Mouse (Mus musculus): ENCODE data around the gene Tmem246. TPM values are rescaled to one million over a fixed set of nuclear protein-coding genes. Genes with fewer than 3 reads are reported as not detected.

The Tmem246 gene
- polyA plus RNA-seq, 1 experiment, result 12.1 TPM

- H3K4me3 ChIP-seq (ENCODE audit: control insufficient read depth, insufficient read depth, low read length), result no peak overlapping the region
- 86% methylated on average over 2 of the region's 2 CpGs for WGBS
- no peak overlapping the region for H3K27ac ChIP-seq (ENCODE audit: control insufficient read depth, insufficient read depth, low read length)
- no peak for TF ChIP-seq POLR2A (IDR thresholded peaks at IDR 0.05; ENCODE audit: control insufficient read depth, extremely low read depth, insufficient read depth, low read length, poor library complexity)
- TF ChIP-seq CTCF (IDR thresholded peaks at IDR 0.05; ENCODE audit: borderline replicate concordance, control insufficient read depth, extremely low read depth, insufficient read depth, low read length, poor library complexity), result no peak
- no peaks in the 10 kb centered on the region for H3K27me3 ChIP-seq (ENCODE audit: control insufficient read depth, insufficient read depth, low read length)
- no peaks in the 10 kb centered on the region for H3K36me3 ChIP-seq (ENCODE audit: control insufficient read depth, insufficient read depth, low read length)
- H3K4me1 ChIP-seq (replicated peaks; ENCODE audit: control insufficient read depth, insufficient read depth, low read length), result no peaks in the 10 kb centered on the region
- no peak for DNase-seq
Measured at GRCm38 (mm10) chr4:49546026-49546425, 51.6 kb downstream of the Tmem246 start.

GRCm38 (mm10) chr4:49540966-49541365, 56.7 kb downstream of the Tmem246 start:
- no peak for DNase-seq
- H3K27me3 ChIP-seq (ENCODE audit: control insufficient read depth, insufficient read depth, low read length), result no peaks in the 10 kb centered on the region
- no peaks in the 10 kb centered on the region for H3K4me1 ChIP-seq (replicated peaks; ENCODE audit: control insufficient read depth, insufficient read depth, low read length)
- no peak overlapping the region for H3K4me3 ChIP-seq (ENCODE audit: control insufficient read depth, insufficient read depth, low read length)
- 76% methylated on average over 3 of the region's 3 CpGs for WGBS
- H3K27ac ChIP-seq (ENCODE audit: control insufficient read depth, insufficient read depth, low read length), result no peak overlapping the region
- TF ChIP-seq CTCF (IDR thresholded peaks at IDR 0.05; ENCODE audit: borderline replicate concordance, control insufficient read depth, extremely low read depth, insufficient read depth, low read length, poor library complexity), result no peak
- no peak for TF ChIP-seq POLR2A (IDR thresholded peaks at IDR 0.05; ENCODE audit: control insufficient read depth, extremely low read depth, insufficient read depth, low read length, poor library complexity)
- H3K36me3 ChIP-seq (ENCODE audit: control insufficient read depth, insufficient read depth, low read length), result no peaks in the 10 kb centered on the region

GRCm38 (mm10) chr4:49539665-49540064, 58.0 kb downstream of the Tmem246 start:
- H3K27me3 ChIP-seq (ENCODE audit: control insufficient read depth, insufficient read depth, low read length), result no peaks in the 10 kb centered on the region
- H3K4me1 ChIP-seq (replicated peaks; ENCODE audit: control insufficient read depth, insufficient read depth, low read length), result no peaks in the 10 kb centered on the region
- H3K36me3 ChIP-seq (ENCODE audit: control insufficient read depth, insufficient read depth, low read length), result no peaks in the 10 kb centered on the region
- H3K27ac ChIP-seq (ENCODE audit: control insufficient read depth, insufficient read depth, low read length), result no peak overlapping the region
- DNase-seq, result no peak
- no peak overlapping the region for H3K4me3 ChIP-seq (ENCODE audit: control insufficient read depth, insufficient read depth, low read length)
- 64% methylated on average over 6 of the region's 6 CpGs for WGBS
- TF ChIP-seq CTCF (IDR thresholded peaks at IDR 0.05; ENCODE audit: borderline replicate concordance, control insufficient read depth, extremely low read depth, insufficient read depth, low read length, poor library complexity), result no peak
- no peak for TF ChIP-seq POLR2A (IDR thresholded peaks at IDR 0.05; ENCODE audit: control insufficient read depth, extremely low read depth, insufficient read depth, low read length, poor library complexity)

GRCm38 (mm10) chr4:49536671-49537070, 61.0 kb downstream of the Tmem246 start:
- DNase-seq, result no peak
- TF ChIP-seq CTCF (IDR thresholded peaks at IDR 0.05; ENCODE audit: borderline replicate concordance, control insufficient read depth, extremely low read depth, insufficient read depth, low read length, poor library complexity) (no peak), POLR2A (IDR thresholded peaks at IDR 0.05; ENCODE audit: control insufficient read depth, extremely low read depth, insufficient read depth, low read length, poor library complexity) (no peak)
- Histone ChIP-seq H3K27ac (ENCODE audit: control insufficient read depth, insufficient read depth, low read length) (no peak overlapping the region), H3K27me3 (ENCODE audit: control insufficient read depth, insufficient read depth, low read length) (no peaks in the 10 kb centered on the region), H3K36me3 (ENCODE audit: control insufficient read depth, insufficient read depth, low read length) (no peaks in the 10 kb centered on the region), H3K4me1 (replicated peaks; ENCODE audit: control insufficient read depth, insufficient read depth, low read length) (no peaks in the 10 kb centered on the region), H3K4me3 (ENCODE audit: control insufficient read depth, insufficient read depth, low read length) (no peak overlapping the region)
- 97% methylated on average over 4 of the region's 4 CpGs for WGBS

GRCm38 (mm10) chr4:49535675-49536294, 61.9 kb downstream of the Tmem246 start:
- Histone ChIP-seq H3K4me3 (ENCODE audit: control insufficient read depth, insufficient read depth, low read length) (no peak overlapping the region), H3K27me3 (ENCODE audit: control insufficient read depth, insufficient read depth, low read length) (no peaks in the 10 kb centered on the region), H3K36me3 (ENCODE audit: control insufficient read depth, insufficient read depth, low read length) (no peaks in the 10 kb centered on the region), H3K27ac (ENCODE audit: control insufficient read depth, insufficient read depth, low read length) (no peak overlapping the region), H3K4me1 (replicated peaks; ENCODE audit: control insufficient read depth, insufficient read depth, low read length) (no peaks in the 10 kb centered on the region)
- no peak for TF ChIP-seq POLR2A (IDR thresholded peaks at IDR 0.05; ENCODE audit: control insufficient read depth, extremely low read depth, insufficient read depth, low read length, poor library complexity)
- no peak for TF ChIP-seq CTCF (IDR thresholded peaks at IDR 0.05; ENCODE audit: borderline replicate concordance, control insufficient read depth, extremely low read depth, insufficient read depth, low read length, poor library complexity)
- WGBS, result 91% methylated on average over 4 of the region's 4 CpGs
- DNase-seq, result no peak

GRCm38 (mm10) chr4:49535036-49535435, 62.6 kb downstream of the Tmem246 start:
- Histone ChIP-seq H3K4me3 (ENCODE audit: control insufficient read depth, insufficient read depth, low read length) (no peak overlapping the region), H3K27ac (ENCODE audit: control insufficient read depth, insufficient read depth, low read length) (no peak overlapping the region), H3K36me3 (ENCODE audit: control insufficient read depth, insufficient read depth, low read length) (peaks cover 4% of the 10 kb centered on the region), H3K4me1 (replicated peaks; ENCODE audit: control insufficient read depth, insufficient read depth, low read length) (no peaks in the 10 kb centered on the region), H3K27me3 (ENCODE audit: control insufficient read depth, insufficient read depth, low read length) (no peaks in the 10 kb centered on the region)
- WGBS, result 90% methylated on average over 3 of the region's 3 CpGs
- DNase-seq, result no peak
- TF ChIP-seq POLR2A (IDR thresholded peaks at IDR 0.05; ENCODE audit: control insufficient read depth, extremely low read depth, insufficient read depth, low read length, poor library complexity) (no peak), CTCF (IDR thresholded peaks at IDR 0.05; ENCODE audit: borderline replicate concordance, control insufficient read depth, extremely low read depth, insufficient read depth, low read length, poor library complexity) (no peak)

Other genes starting within 250 kb of the Tmem246 start
- gene Acnat2, start 189.7 kb downstream of the Tmem246 start, polyA plus RNA-seq (2012; rRNA removed), result not detected in 2 replicates
- 0.19 TPM in 1 of 2 replicates, not detected in the other for gene Acnat1, start 124.0 kb downstream of the Tmem246 start, polyA plus RNA-seq (2012; rRNA removed)
- 0.14 TPM in 1 of 2 replicates, not detected in the other for gene Baat, start 91.3 kb downstream of the Tmem246 start, polyA plus RNA-seq (2012; rRNA removed)
- 3.7 and 4.2 TPM in 2 replicates for gene Mrpl50, start 76.8 kb downstream of the Tmem246 start, polyA plus RNA-seq (2012; rRNA removed)
- gene Zfp189, start 76.7 kb downstream of the Tmem246 start, polyA plus RNA-seq (2012; rRNA removed), result 1.7 and 1.9 TPM in 2 replicates
- gene Aldob, start 48.3 kb downstream of the Tmem246 start, polyA plus RNA-seq (2012; rRNA removed), result 3.7 and 4.2 TPM in 2 replicates
- gene Rnf20, start 34.1 kb upstream of the Tmem246 start, polyA plus RNA-seq (2012; rRNA removed), result 34.4 and 34.6 TPM in 2 replicates
- gene Ppp3r2, start 84.1 kb upstream of the Tmem246 start, polyA plus RNA-seq (2012; rRNA removed), result 0.03 TPM in 1 of 2 replicates, not detected in the other
- gene Grin3a, start 247.9 kb upstream of the Tmem246 start, polyA plus RNA-seq (2012; rRNA removed), result 0.05 and 0.08 TPM in 2 replicates